Mouse (Mus musculus) urinary bladder, adult 18-20 months (tissue): ENCODE results near the gene Ap1s3.
A peak's percentile ranks its signal among the peaks of the same experiment; 100 is the strongest.

Source experiments
- DNase-seq, 2 experiments: peaks; one replicate each; pipeline ENCODE4 v3.0.0; 2022; ENCODE audit warnings: low spot score in 2 of 2, mixed read lengths in 2 of 2

Gene Ap1s3

DNA sequence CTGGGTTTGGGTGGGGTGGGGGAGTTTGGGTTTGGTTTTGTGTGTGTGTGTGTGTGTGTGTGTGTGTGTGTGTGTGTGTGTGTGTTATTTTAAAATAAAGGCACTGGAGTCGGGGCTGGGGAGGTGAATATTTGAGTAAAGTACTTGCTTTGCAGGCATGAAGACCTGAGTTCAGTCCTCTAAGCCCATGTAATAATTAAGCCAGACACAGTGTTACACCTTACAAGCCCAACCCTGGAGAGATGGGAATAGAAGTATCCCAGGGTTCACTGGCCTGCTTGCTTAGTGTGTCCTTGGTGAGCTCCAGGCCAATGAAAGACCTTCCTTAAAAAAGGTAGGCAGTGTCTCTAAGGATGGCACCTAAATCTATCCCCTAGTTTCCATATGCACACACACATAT is 80.7 kb downstream of the Ap1s3 start:
- no peak for DNase-seq

DNA sequence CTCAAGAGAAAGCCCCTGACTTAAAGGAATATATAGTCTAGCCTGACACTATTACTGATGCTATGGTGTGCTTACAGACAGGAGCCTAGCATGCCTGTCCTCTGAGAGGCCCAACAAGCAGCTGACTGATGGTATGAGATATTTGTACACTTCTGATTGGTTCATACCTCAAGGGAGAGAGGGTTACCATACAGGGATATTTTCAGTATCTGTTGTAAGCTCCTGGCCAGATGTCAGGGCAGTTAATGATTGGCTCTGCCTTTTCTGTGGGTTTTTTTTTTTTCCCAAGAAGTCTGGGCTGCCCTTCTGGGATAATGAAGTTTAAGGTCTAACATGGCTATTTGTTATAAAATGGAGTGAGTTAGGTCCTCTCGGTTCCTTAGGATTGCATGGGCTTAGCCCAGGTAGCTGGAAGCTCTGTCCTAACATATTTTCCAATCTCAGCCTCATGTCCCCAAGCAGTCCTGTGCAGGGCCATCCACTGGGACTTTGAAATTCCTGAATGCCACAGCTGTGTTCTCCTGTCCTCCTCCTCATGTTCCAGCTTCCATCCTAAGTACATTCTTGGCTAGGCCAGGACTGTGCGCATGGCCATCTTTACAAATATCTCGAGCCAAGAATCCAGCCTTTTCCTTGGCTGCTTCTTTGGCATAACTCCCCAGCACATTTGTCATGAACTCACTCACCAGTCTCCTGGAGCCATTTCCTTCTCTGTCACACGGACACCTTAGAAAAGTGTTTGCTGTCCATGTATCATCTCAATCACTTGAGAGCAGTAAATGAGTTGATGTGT is 81.6 kb downstream of the Ap1s3 start:
- no peak for DNase-seq

- no peak for DNase-seq
Observed at GRCm38 (mm10) chr1:79589424-79589823, 82.3 kb downstream of the Ap1s3 start.

- DNase-seq = peak; percentile 11 to 24
Observed at GRCm38 (mm10) chr1:79581136-79581679, 90.6 kb downstream of the Ap1s3 start.

DNA sequence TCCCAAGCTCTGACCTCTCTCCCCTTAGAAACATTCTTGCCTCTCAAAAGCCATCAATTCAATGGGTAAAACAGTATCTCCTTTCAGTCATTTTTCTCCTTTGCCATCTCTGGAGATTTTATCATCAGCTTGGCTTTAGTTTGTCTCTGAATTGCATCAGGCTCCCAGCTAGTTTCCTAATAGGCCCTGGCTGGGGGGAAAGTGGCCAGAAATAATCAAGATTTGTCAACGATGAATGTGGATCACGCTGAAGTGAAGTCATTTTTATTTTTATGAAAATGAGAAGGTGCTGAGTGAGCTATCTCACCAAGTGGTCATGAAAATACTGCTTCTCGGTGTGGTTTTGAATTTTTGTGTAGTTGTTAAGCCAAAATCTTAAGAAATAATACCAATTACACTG is 94.4 kb downstream of the Ap1s3 start:
- DNase-seq = no peak

DNA sequence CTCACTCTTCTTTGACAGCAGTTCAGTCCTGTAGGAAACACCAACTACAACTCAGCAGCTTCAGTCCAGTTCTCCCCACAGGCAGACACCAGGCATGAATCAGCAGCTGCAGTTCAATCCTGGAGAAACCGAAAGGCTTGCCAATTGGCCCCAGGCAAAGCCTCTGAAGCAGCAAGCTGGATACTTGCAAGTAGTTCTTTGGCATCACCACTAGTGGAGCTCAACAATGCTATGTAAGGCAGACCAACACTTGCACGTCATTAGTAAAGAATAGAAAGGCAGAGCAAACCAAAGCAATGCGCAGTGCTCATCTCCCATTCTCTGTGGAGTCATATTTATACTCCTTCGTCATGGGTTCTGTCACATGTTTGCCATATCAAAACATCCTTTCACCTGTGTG is 99.9 kb downstream of the Ap1s3 start:
- no peak for DNase-seq

DNA sequence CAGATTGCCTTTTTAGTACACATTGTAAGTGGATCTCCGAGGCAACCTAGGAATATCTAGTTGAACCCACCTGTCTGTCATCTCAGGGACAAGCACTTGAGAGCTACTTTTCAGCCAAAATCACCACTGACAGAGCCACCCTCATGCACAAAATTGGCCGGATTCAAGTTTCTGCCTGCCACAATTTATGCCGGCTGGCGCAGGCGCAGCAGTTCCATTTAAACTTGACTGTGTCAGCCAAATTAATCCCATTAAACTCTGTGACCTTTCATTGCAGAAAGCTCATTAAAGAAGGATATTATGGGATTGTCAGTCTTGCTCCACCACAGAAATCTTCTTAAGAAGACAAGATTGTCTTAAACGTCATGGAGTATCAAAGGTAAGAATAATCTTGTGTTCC is 100.6 kb downstream of the Ap1s3 start:
- no peak for DNase-seq

- no peak for DNase-seq
Observed at GRCm38 (mm10) chr1:79561186-79561585, 110.6 kb downstream of the Ap1s3 start.
